Mouse (Mus musculus) MEL (cell line): ENCODE data around the gene Ccdc97. TPM values are rescaled to one million over a fixed set of nuclear protein-coding genes. Genes with fewer than 3 reads are reported as not detected.

Source experiments
- DNase-seq: peaks from one replicate; pipeline ENCODE4 v3.0.0; 2011; ENCODE audit warnings: low read depth, low spot score
- H3K27ac ChIP-seq: 2 replicates; pipeline ENCODE4 v1.5.1; 2012; ENCODE audit warnings: low read depth, mild to moderate bottlenecking, control low read depth, low read length, moderate library complexity; ENCODE audit not compliant: control insufficient read depth
- H3K27me3 ChIP-seq, 2 experiments: fragments of 150-350 bp in 1 of 2; sonication (generic) in 1 of 2; 2 replicates each; pipeline ENCODE4 v1.6.1; 2012; ENCODE audit warnings: low read length in 2 of 2, mild to moderate bottlenecking in 2 of 2, improper control_type of control experiment in 1 of 2, moderate library complexity in 1 of 2; ENCODE audit not compliant: insufficient read depth in 2 of 2, control insufficient read depth in 1 of 2
- H3K36me3 ChIP-seq, 2 experiments: 2 replicates each; pipeline ENCODE4 v1.6.1; 2012 to 2014; ENCODE audit warnings: low read length in 2 of 2, improper control_type of control experiment in 1 of 2, inconsistent platforms in 1 of 2, mild to moderate bottlenecking in 1 of 2; ENCODE audit not compliant: insufficient read depth in 2 of 2, control insufficient read depth in 1 of 2
- H3K4me1 ChIP-seq, 2 experiments: fragments of 150-350 bp in 1 of 2; sonication (generic) in 1 of 2; 2 replicates each; pipeline ENCODE4 v1.6.1; 2012; ENCODE audit warnings: low read length in 2 of 2, improper control_type of control experiment in 1 of 2, mild to moderate bottlenecking in 1 of 2; ENCODE audit not compliant: insufficient read depth in 2 of 2, control insufficient read depth in 1 of 2
- H3K4me3 ChIP-seq, 2 experiments: fragments of 150-350 bp in 1 of 2; sonication (generic) in 1 of 2; 2 replicates each; pipeline ENCODE4 v1.5.1; 2012; ENCODE audit warnings: low read depth in 2 of 2, low read length in 2 of 2, mild to moderate bottlenecking in 2 of 2, moderate library complexity in 2 of 2, control low read depth in 1 of 2, improper control_type of control experiment in 1 of 2; ENCODE audit not compliant: control insufficient read depth in 1 of 2, insufficient read depth in 1 of 2
- H3K79me2 ChIP-seq: 2 replicates; pipeline ENCODE4 v1.6.1; 2012; ENCODE audit warnings: mild to moderate bottlenecking, low read length, moderate library complexity; ENCODE audit not compliant: control insufficient read depth, poor library complexity, insufficient read depth
- H3K9ac ChIP-seq: 2 replicates; pipeline ENCODE4 v1.6.1; 2012; ENCODE audit warnings: low read depth, mild to moderate bottlenecking, control low read depth, low read length, moderate library complexity; ENCODE audit not compliant: control insufficient read depth, poor library complexity, severe bottlenecking
- H3K9me3 ChIP-seq: fragments of 150-350 bp; sonication (generic); replicated peaks from 2 replicates; pipeline ENCODE4 v1.6.1; 2012; ENCODE audit warnings: mild to moderate bottlenecking, low read length, improper control_type of control experiment, moderate library complexity; ENCODE audit not compliant: insufficient read depth
- BHLHE40 ChIP-seq: IDR thresholded peaks from 2 replicates; pipeline ENCODE4 v1.6.1; 2012; ENCODE audit warnings: low read depth, mild to moderate bottlenecking, inconsistent platforms, low read length, improper control_type of control experiment, borderline replicate concordance
- CTCF ChIP-seq, 3 experiments: IDR thresholded peaks in 2 of 3; conservative IDR thresholded peaks in 1 of 3; 2 replicates each; pipeline ENCODE4 v1.5.1; 2011 to 2012; ENCODE audit warnings: low read length in 3 of 3, low read depth in 2 of 3, mild to moderate bottlenecking in 2 of 3, improper control_type of control experiment in 1 of 3, inconsistent platforms in 1 of 3, mixed read lengths in 1 of 3, moderate library complexity in 1 of 3; ENCODE audit not compliant: control insufficient read depth in 1 of 3, insufficient read depth in 1 of 3, poor library complexity in 1 of 3, severe bottlenecking in 1 of 3
- E2F4 ChIP-seq: IDR thresholded peaks from 2 replicates; pipeline ENCODE4 v1.6.1; 2011; ENCODE audit warnings: low read depth, low read length, improper control_type of control experiment, borderline replicate concordance
- GABPA ChIP-seq: IDR thresholded peaks from 2 replicates; pipeline ENCODE4 v1.6.1; 2012; ENCODE audit warnings: low read depth, mild to moderate bottlenecking, inconsistent platforms, low read length, improper control_type of control experiment, moderate library complexity
- GATA1 ChIP-seq: IDR thresholded peaks from 2 replicates; pipeline ENCODE4 v1.6.1; 2011; ENCODE audit warnings: low read depth, low read length, improper control_type of control experiment
- HCFC1 ChIP-seq: IDR thresholded peaks from 2 replicates; pipeline ENCODE4 v1.6.1; 2012; ENCODE audit warnings: low read depth, mild to moderate bottlenecking, inconsistent platforms, low read length, improper control_type of control experiment, moderate library complexity
- JUND ChIP-seq: IDR thresholded peaks from 2 replicates; pipeline ENCODE4 v1.6.1; 2011; ENCODE audit warnings: low read depth, mild to moderate bottlenecking, improper control_type of control experiment, low read length
- KAT2A ChIP-seq: conservative IDR thresholded peaks from 2 replicates; pipeline ENCODE4 v1.6.1; 2012; ENCODE audit warnings: low read depth, low read length, improper control_type of control experiment, inconsistent platforms
- MAZ ChIP-seq: IDR thresholded peaks from 2 replicates; pipeline ENCODE4 v1.6.1; 2012; ENCODE audit warnings: low read depth, mild to moderate bottlenecking, inconsistent platforms, low read length, improper control_type of control experiment
- MEF2A ChIP-seq: IDR thresholded peaks from 2 replicates; pipeline ENCODE4 v1.6.1; 2014; ENCODE audit warnings: low read depth, mild to moderate bottlenecking, inconsistent platforms, low read length, improper control_type of control experiment; ENCODE audit not compliant: poor library complexity, insufficient replicate concordance, severe bottlenecking; ENCODE audit errors: extremely low read depth
- MXI1 ChIP-seq: IDR thresholded peaks from 2 replicates; pipeline ENCODE4 v1.6.1; 2011; ENCODE audit warnings: mild to moderate bottlenecking, low read depth, low read length, improper control_type of control experiment
- MYB ChIP-seq: IDR thresholded peaks from 2 replicates; pipeline ENCODE4 v1.6.1; 2011; ENCODE audit warnings: mild to moderate bottlenecking, low read depth, low read length, improper control_type of control experiment
- MYC ChIP-seq: IDR thresholded peaks from 2 replicates; pipeline ENCODE4 v1.6.1; 2011; ENCODE audit warnings: low read depth, mild to moderate bottlenecking, low read length, improper control_type of control experiment, moderate library complexity
- NELFE ChIP-seq: IDR thresholded peaks from 2 replicates; pipeline ENCODE4 v1.6.1; 2011; ENCODE audit warnings: low read depth, low read length, improper control_type of control experiment
- POLR2A ChIP-seq, 2 experiments: IDR thresholded peaks; 2 replicates each; pipeline ENCODE4 v1.6.1; 2011 to 2012; ENCODE audit warnings: low read length in 2 of 2, mild to moderate bottlenecking in 2 of 2, control low read depth in 1 of 2, improper control_type of control experiment in 1 of 2, low read depth in 1 of 2, moderate library complexity in 1 of 2; ENCODE audit not compliant: control insufficient read depth in 1 of 2, insufficient read depth in 1 of 2, poor library complexity in 1 of 2
- RCOR1 ChIP-seq: IDR thresholded peaks from 2 replicates; pipeline ENCODE4 v1.6.1; 2012; ENCODE audit warnings: low read depth, mild to moderate bottlenecking, inconsistent platforms, low read length, improper control_type of control experiment
- SMC3 ChIP-seq: IDR thresholded peaks from 2 replicates; pipeline ENCODE4 v1.6.1; 2011; ENCODE audit warnings: low read depth, low read length, improper control_type of control experiment
- TAL1 ChIP-seq: IDR thresholded peaks from 2 replicates; pipeline ENCODE4 v1.6.1; 2012; ENCODE audit warnings: mild to moderate bottlenecking, inconsistent platforms, low read length, moderate library complexity, mixed read lengths
- TCF12 ChIP-seq: IDR thresholded peaks from 2 replicates; pipeline ENCODE4 v1.6.1; 2014; ENCODE audit warnings: low read depth, mild to moderate bottlenecking, inconsistent platforms, low read length, improper control_type of control experiment, moderate library complexity
- UBTF ChIP-seq: IDR thresholded peaks from 2 replicates; pipeline ENCODE4 v1.6.1; 2012; ENCODE audit warnings: low read depth, mild to moderate bottlenecking, inconsistent platforms, low read length, improper control_type of control experiment, moderate library complexity, borderline replicate concordance; ENCODE audit not compliant: insufficient read depth
- USF1 ChIP-seq: IDR thresholded peaks from 2 replicates; pipeline ENCODE4 v1.6.1; 2014; ENCODE audit warnings: low read depth, mild to moderate bottlenecking, inconsistent platforms, low read length, improper control_type of control experiment, moderate library complexity
- USF2 ChIP-seq, 2 experiments: IDR thresholded peaks; 2 replicates each; pipeline ENCODE4 v1.6.1; 2011 to 2012; ENCODE audit warnings: improper control_type of control experiment in 2 of 2, low read length in 2 of 2, borderline replicate concordance in 1 of 2, inconsistent platforms in 1 of 2, low read depth in 1 of 2, mild to moderate bottlenecking in 1 of 2; ENCODE audit not compliant: insufficient read depth in 1 of 2
- ZNF384 ChIP-seq: IDR thresholded peaks from 2 replicates; pipeline ENCODE4 v1.6.1; 2012; ENCODE audit warnings: low read depth, mild to moderate bottlenecking, inconsistent platforms, low read length, improper control_type of control experiment
- polyA plus RNA-seq, 2 experiments: library from polyadenylated mRNA; stranded (reverse) in 1 of 2; unstranded in 1 of 2; fragments of >175 nt in 1 of 2; fragments of >200 nt in 1 of 2; gene quantifications; 2 replicates each; pipeline versions ENCODE4 v1.2.1 to v1.2.4; 2012; ENCODE audit warnings: low replicate concordance in 2 of 2, low read depth in 1 of 2; ENCODE audit not compliant: insufficient read length in 2 of 2, insufficient read depth in 1 of 2, missing spikeins in 1 of 2
- total RNA-seq: library from RNA; depleted of rRNA; stranded (reverse); fragments of 300-350 nt; gene quantifications from 2 replicates; pipeline ENCODE4 v1.2.3, GENCODE M21; 2012

Ccdc97 gene
- total and polyA plus RNA-seq, 3 experiments: 8.4 to 39.7 TPM; not detected in 1

DNA sequence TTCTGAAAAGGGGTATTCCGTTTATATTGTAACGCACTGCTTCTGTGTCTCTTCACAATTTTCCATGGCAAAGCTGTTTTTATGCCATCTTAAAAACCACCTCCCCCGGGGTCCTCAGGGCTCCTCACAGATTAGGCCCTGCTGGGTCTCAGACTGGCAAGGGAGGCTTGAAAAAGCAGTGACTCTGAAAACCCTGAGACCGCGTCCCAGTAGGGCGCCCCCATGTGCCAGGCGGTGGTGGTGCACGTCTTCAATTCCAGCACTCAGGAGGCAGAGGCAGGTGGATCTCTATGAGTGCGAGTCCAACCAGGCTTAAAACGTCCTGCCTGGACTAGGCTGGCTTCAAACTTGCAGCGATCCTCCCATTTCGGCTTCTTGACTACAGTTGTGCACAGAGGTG lies 18.2 kb downstream of the Ccdc97 start:
- Histone ChIP-seq H3K9me3 (no peaks in the 10 kb centered on the region), H3K4me1 (peaks cover 0 to 2% of the 10 kb centered on the region in 2 experiments; a peak in 1 of 4 replicates), H3K36me3 (peaks cover 17 to 33% of the 10 kb centered on the region in 2 experiments), H3K9ac (no peak overlapping the region), H3K27ac (no peak overlapping the region), H3K27me3 (no peaks in the 10 kb centered on the region), H3K79me2 (peaks cover 16% of the 10 kb centered on the region), H3K4me3 (no peak overlapping the region)
- TF ChIP-seq KAT2A (no peak), GABPA (no peak), UBTF (no peak), CTCF (IDR thresholded peaks at IDR 0.05 in 2 of 3, conservative IDR thresholded peaks at IDR 0.05 in 1 of 3; ENCODE audit: control insufficient read depth in 1 of 3, insufficient read depth in 1 of 3, low read depth in 2 of 3, low read length in 3 of 3, poor library complexity in 1 of 3, severe bottlenecking in 1 of 3) (peak; percentile 45 to 65 (median 48)), E2F4 (no peak)
- no peak for DNase-seq

DNA sequence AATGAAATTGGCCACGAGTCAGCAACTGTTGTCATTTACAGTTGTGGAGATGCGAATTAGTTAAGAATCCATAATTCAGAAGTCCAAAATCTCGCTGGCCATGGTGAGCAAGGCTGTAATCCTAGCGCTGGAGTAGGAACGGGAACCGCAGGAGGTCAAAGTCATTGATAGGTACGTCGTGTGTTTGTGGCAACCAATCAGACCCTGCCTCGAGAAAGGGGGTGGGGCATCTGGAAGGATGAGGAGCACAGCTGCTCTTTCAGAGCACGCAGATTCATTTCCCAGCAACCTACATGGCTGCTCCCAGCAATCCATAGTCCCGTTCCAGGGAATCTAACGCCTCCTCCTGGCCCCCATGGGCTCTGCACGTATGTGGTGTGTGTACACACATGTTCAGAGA lies 19.0 kb downstream of the Ccdc97 start:
- no peak overlapping the region for H3K9ac ChIP-seq
- H3K9me3 ChIP-seq: no peaks in the 10 kb centered on the region
- H3K27ac ChIP-seq: no peak overlapping the region
- peaks cover 0 to 2% of the 10 kb centered on the region in 2 experiments; a peak in 1 of 4 replicates for H3K4me1 ChIP-seq
- H3K27me3 ChIP-seq: no peaks in the 10 kb centered on the region
- peaks cover 22% of the 10 kb centered on the region for H3K79me2 ChIP-seq
- no peak for DNase-seq
- H3K36me3 ChIP-seq: peaks cover 10 to 38% of the 10 kb centered on the region in 2 experiments
- TF ChIP-seq TAL1 (no peak), MXI1 (no peak), POLR2A (IDR thresholded peaks at IDR 0.05; ENCODE audit: control insufficient read depth in 1 of 2, insufficient read depth in 1 of 2, low read depth in 1 of 2, low read length in 2 of 2, poor library complexity in 1 of 2) (peak in 1 of 2 experiments; percentile 46; a peak in 1 of 4 replicates)
- no peak overlapping the region for H3K4me3 ChIP-seq

DNA sequence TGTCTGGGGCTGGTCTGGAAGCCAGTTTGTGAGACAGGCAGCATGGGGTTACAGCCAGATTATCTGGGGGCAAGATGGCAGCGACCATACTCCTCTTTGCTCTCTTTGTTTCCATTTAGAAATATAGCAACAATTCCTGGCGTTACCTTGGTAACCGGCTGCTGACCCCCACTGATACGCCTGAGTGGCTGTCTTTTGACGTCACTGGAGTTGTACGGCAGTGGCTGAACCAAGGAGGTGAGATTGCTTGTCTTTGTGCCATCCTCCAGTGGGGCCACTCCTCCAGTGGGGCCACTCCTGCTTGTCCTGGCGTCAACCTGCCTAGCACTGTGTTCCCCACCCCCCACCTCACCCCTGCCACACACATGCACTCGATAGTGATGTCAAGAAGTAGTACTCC lies 24.8 kb downstream of the Ccdc97 start:
- peaks cover 0 to 10% of the 10 kb centered on the region in 2 experiments; a peak in 3 of 4 replicates for H3K4me1 ChIP-seq

More for the DNA sequence above, 24.8 kb downstream of the Ccdc97 start:
- Histone ChIP-seq H3K79me2 (peaks cover 55% of the 10 kb centered on the region), H3K27me3 (no peaks in the 10 kb centered on the region), H3K9me3 (no peaks in the 10 kb centered on the region), H3K36me3 (peaks cover 18 to 30% of the 10 kb centered on the region in 2 experiments), H3K9ac (no peak overlapping the region), H3K4me3 (no peak overlapping the region), H3K27ac (no peak overlapping the region)
- DNase-seq: no peak
- TF ChIP-seq USF1: no peak
- no peak for TF ChIP-seq USF2 (IDR thresholded peaks at IDR 0.05; ENCODE audit: borderline replicate concordance in 1 of 2, insufficient read depth in 1 of 2, low read depth in 1 of 2, low read length in 2 of 2)
- no peak for TF ChIP-seq RCOR1
- no peak for TF ChIP-seq ZNF384
- no peak for TF ChIP-seq JUND
- TF ChIP-seq MAZ: no peak
- no peak for TF ChIP-seq CTCF (IDR thresholded peaks at IDR 0.05 in 2 of 3, conservative IDR thresholded peaks at IDR 0.05 in 1 of 3; ENCODE audit: control insufficient read depth in 1 of 3, insufficient read depth in 1 of 3, low read depth in 2 of 3, low read length in 3 of 3, poor library complexity in 1 of 3, severe bottlenecking in 1 of 3)
- TF ChIP-seq GATA1: no peak
- TF ChIP-seq NELFE: no peak
- no peak for TF ChIP-seq KAT2A
- no peak for TF ChIP-seq SMC3
- no peak for TF ChIP-seq MYB
- no peak for TF ChIP-seq MXI1
- TF ChIP-seq MEF2A: no peak
- TF ChIP-seq E2F4: no peak
- no peak for TF ChIP-seq BHLHE40
- no peak for TF ChIP-seq HCFC1
- no peak for TF ChIP-seq TCF12
- no peak for TF ChIP-seq MYC
